Mouse (Mus musculus): Measurements from ENCODE around the gene Xlr4c. TPM values are rescaled to one million over a fixed set of nuclear protein-coding genes. Genes with fewer than 3 reads are reported as not detected.
"Not testable (repeated sequence)": the region's sequence is repeated elsewhere in the genome, so short reads cannot be mapped to it uniquely, and the experiment has no call there.

Xlr4c gene
- polyA plus RNA-seq, 1 experiment from 2014 or later = 0.93 TPM

DNA sequence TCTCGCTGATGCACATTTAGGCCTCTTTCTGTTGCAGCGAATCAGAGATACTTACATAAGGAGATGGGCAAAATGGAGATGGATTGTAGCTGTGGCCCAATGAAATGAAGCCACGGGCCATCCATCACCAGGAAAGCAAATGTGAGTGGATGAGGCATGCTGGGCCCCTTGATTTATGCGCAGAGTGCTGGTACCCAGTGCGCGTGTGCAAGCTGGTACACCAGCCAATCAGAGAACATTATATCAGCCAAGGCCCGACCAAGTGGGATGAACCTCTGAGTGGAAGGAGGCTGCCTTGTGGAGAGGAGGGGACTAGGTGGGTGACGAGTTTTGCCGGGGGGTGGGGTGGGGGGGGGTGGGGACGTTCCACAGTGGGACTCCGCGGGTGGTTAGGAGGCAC lies 51.0 kb downstream of the Xlr4c start, which contains the start of gene Xlr3b:
TSS of gene Xlr3b (plus strand) at position 274 of the 400 bp plus-strand sequence.
- not testable (repeated sequence) for H3K4me2 ChIP-seq (ENCODE audit: low read depth); H3K27ac ChIP-seq (ENCODE audit: low read depth, low read length); H3K9me3 ChIP-seq (ENCODE audit: control insufficient read depth, low read length); H3K4me3 ChIP-seq (ENCODE audit: low read depth, low read length); H3K9ac ChIP-seq (ENCODE audit: low read length); ATAC-seq (ENCODE audit: insufficient read depth, low FRiP score, low TSS enrichment); H3K4me1 ChIP-seq (ENCODE audit: control insufficient read depth, insufficient read depth, low read length); H3K27me3 ChIP-seq (ENCODE audit: control insufficient read depth, insufficient read depth, low read length); H3K36me3 ChIP-seq (ENCODE audit: control insufficient read depth, insufficient read depth, low read length)
- DNase-seq (ENCODE audit: low spot score) = peak; percentile 13
- WGBS = 82% methylated on average over 10 of the region's 12 CpGs

Other genes starting within 250 kb of the Xlr4c start
- gene Pnma5, start 206.0 kb downstream of the Xlr4c start, polyA plus RNA-seq (2014; fragmentation: Nextera tagmentation; extraction: Ambion mirVana) = 0.20 TPM in 1 of 2 replicates, not detected in the other
- 0.25 and 0.68 TPM in 2 replicates for gene Pnma3, start 178.3 kb downstream of the Xlr4c start, polyA plus RNA-seq (2014; fragmentation: Nextera tagmentation; extraction: Ambion mirVana)
- 0.20 and 0.73 TPM in 2 replicates for gene Xlr4a, start 160.7 kb downstream of the Xlr4c start, polyA plus RNA-seq (2014; fragmentation: Nextera tagmentation; extraction: Ambion mirVana)
- 3.3 and 4.1 TPM in 2 replicates for gene Xlr3a, start 146.0 kb downstream of the Xlr4c start, polyA plus RNA-seq (2014; fragmentation: Nextera tagmentation; extraction: Ambion mirVana)
- gene Gm14685, start 126.1 kb downstream of the Xlr4c start, polyA plus RNA-seq (2014; fragmentation: Nextera tagmentation; extraction: Ambion mirVana) = not detected in 2 replicates
- gene Xlr5b, start 94.3 kb downstream of the Xlr4c start, polyA plus RNA-seq (2014; fragmentation: Nextera tagmentation; extraction: Ambion mirVana) = not detected in 2 replicates
- gene DXBay18, start 93.7 kb downstream of the Xlr4c start, polyA plus RNA-seq (2014; fragmentation: Nextera tagmentation; extraction: Ambion mirVana) = not detected in 2 replicates
- not detected in 2 replicates for gene Spin2d, start 66.1 kb downstream of the Xlr4c start, polyA plus RNA-seq (2014; fragmentation: Nextera tagmentation; extraction: Ambion mirVana)
- 16.6 and 18.2 TPM in 2 replicates for gene Xlr3b, start 50.9 kb downstream of the Xlr4c start, polyA plus RNA-seq (2014; fragmentation: Nextera tagmentation; extraction: Ambion mirVana)
- gene Xlr4b, start 28.8 kb downstream of the Xlr4c start, polyA plus RNA-seq (2014; fragmentation: Nextera tagmentation; extraction: Ambion mirVana) = 0.38 and 0.64 TPM in 2 replicates
- 16.9 and 19.0 TPM in 2 replicates for gene F8a, start 14.8 kb downstream of the Xlr4c start, polyA plus RNA-seq (2014; fragmentation: Nextera tagmentation; extraction: Ambion mirVana)
- 0.17 and 0.37 TPM in 2 replicates for gene Xlr3c, start 22.3 kb upstream of the Xlr4c start, polyA plus RNA-seq (2014; fragmentation: Nextera tagmentation; extraction: Ambion mirVana)
- not detected in 2 replicates for gene Xlr5a, start 49.8 kb upstream of the Xlr4c start, polyA plus RNA-seq (2014; fragmentation: Nextera tagmentation; extraction: Ambion mirVana)
- gene Xlr5c, start 49.8 kb upstream of the Xlr4c start, polyA plus RNA-seq (2014; fragmentation: Nextera tagmentation; extraction: Ambion mirVana) = not detected in 2 replicates
- not detected in 2 replicates for gene Gm45015, start 93.7 kb upstream of the Xlr4c start, polyA plus RNA-seq (2014; fragmentation: Nextera tagmentation; extraction: Ambion mirVana)
- gene Zfp275, start 99.5 kb upstream of the Xlr4c start, polyA plus RNA-seq (2014; fragmentation: Nextera tagmentation; extraction: Ambion mirVana) = 18.1 and 21.3 TPM in 2 replicates
- not detected in 2 replicates for gene Gm18336, start 155.6 kb upstream of the Xlr4c start, polyA plus RNA-seq (2014; fragmentation: Nextera tagmentation; extraction: Ambion mirVana)
- not detected in 2 replicates for gene Zfp92, start 168.0 kb upstream of the Xlr4c start, polyA plus RNA-seq (2014; fragmentation: Nextera tagmentation; extraction: Ambion mirVana)
- not detected in 2 replicates for gene Trex2, start 192.2 kb upstream of the Xlr4c start, polyA plus RNA-seq (2014; fragmentation: Nextera tagmentation; extraction: Ambion mirVana)
- gene Haus7, start 215.9 kb upstream of the Xlr4c start, polyA plus RNA-seq (2014; fragmentation: Nextera tagmentation; extraction: Ambion mirVana) = 76.1 and 81.4 TPM in 2 replicates
- 25.6 and 30.3 TPM in 2 replicates for gene Bgn, start 240.5 kb upstream of the Xlr4c start, polyA plus RNA-seq (2014; fragmentation: Nextera tagmentation; extraction: Ambion mirVana)

Data from neural tube, embryonic 11.5 days (tissue).